Mouse (Mus musculus) neural tube, postnatal 0 days (tissue): ENCODE measurements around the gene Dok7. TPM values are rescaled to one million over a fixed set of nuclear protein-coding genes. Genes with fewer than 3 reads are reported as not detected.

Source experiments
- microRNA-seq: library from miRNA; unstranded; fragments of <30 nt; microRNA quantifications from one replicate; pipeline ENCODE4, GENCODE M21; 2016
- polyA plus RNA-seq: library from polyadenylated mRNA; unstranded; fragments of >200 nt; fragmentation: Nextera tagmentation; extraction: Ambion mirVana; gene quantifications from 2 replicates; pipeline ENCODE4 v1.2.1, GENCODE M21; 2015

Gene Dok7
- polyA plus RNA-seq: 10.3 and 13.5 TPM in 2 replicates

DNA sequence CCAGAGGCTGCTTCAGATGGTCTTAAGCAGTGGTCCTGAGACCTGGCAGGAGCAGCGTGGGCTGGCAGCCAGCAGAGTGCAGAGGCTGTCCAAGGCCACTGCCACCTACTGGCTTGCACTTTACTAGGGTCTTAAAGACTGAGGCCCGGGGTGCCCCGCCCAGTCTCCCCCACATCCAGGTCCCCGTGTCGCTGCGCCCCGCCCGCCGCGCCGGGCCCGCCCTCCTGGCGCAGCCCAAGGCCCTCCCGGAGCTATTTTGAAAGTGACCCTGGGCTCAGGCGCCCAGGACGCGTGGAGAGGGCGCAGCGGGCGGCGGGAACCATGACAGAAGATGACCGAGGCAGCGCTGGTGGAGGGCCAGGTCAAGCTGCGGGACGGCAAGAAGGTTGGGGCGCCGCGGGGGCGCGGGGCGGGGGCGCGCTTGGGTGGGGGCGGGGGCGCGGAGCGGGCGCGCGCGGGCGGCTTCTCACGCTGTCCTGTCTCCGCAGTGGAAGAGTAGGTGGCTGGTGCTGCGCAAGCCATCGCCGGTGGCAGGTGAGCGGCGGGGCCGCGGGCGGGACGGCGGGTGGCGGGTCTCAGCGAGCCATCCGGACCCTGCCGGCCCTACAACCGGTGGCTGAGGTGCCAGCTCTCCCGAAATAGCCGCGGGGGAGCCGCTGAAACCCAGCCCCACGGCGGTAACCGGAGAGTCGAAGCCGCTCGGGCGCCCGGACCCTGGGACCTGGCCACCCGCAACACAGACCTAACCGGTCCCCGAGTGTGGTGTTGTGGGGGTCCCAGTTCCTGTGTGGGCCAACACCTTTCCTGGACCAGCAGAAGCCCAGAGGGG lies at the start of gene Dok7:
Dok7 (plus strand) TSS at position 163 of the 829 bp plus-strand sequence.

DNA sequence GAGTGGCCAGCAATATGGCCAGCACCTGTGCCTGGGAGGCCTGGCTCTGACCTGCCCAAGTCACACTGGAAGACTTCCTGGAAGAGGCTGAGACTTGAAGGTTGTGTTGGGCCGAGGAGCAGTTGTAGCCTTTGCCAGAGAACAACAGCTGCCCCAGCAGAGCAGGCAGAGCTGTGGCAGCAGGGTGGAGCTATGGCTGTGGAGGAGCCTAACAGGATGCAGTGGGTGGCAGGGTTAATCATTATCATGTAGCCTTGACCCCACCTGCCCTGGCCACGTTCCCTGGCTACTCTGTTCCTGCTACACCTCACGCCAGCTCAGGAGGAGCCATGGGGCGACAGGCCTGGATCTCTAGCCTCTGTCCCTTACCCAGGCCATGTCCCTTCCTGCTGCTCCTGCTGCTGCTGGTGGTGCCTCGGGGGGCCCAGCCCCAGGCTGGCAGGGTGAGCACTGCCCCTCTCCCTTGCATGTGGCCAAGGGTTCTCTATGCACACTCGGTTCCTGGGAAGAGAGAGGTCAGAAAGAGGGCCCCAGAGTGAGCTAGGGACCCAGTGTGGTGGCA lies 15.2 kb upstream of the Dok7 start, which contains the start of gene Hgfac:
Hgfac (plus strand) TSS at position 242 of the 562 bp plus-strand sequence.

DNA sequence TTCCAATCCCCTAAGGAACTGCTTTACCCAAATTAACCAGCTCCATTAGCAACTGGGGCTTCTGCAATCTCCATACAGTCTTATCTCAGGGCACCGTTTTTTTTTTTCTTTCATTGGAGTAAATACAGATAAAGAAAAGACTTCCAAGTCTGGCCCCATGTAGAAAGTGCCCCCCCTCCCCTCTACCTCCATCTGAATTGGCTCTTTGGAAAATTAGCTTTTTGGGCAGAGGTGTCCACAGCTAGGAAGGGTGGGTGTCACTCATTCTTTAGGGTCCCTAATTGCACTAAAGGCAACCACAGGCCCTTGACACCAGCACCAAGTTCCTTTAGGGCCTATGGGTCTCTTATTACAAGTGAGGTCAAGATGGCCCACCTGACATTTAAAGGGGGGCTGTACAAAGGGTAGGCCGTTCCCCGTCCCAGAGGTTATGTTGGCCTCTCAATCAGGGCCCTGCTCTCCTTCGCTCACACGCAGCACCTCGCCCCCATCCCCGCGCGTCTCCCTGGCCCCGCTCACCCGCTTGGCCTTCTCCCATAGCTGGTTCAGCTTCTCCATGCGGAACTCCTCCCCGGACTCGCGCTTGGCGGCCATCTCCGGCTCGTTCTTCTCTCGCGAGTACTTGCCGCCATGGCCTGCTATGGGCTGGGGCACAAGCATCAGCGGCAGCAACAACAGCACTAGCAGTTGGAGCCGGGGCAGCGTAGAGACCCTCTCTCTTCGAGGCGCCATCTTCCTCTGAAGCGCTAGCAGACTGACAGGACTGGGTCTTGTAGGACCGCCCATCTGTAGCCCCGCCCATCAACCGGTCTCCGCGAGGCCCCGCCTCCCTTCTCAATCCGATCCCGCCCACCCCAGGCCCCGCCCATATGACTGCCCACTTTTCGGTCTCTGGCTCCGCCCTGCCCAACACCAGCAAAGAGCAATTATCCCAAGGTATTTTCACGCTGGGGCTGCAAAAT lies 48.7 kb downstream of the Dok7 start, which contains the start of gene Lrpap1:
Lrpap1 (minus strand) TSS at position 807 of the 962 bp plus-strand sequence.

Small RNA genes lying within 50 kb of the gene (microRNA-seq; reads per million reads assigned to microRNA genes)
- gene Mir3097: 4.4 reads per million, percentile 7 among the genes with 10 or more reads in this experiment

Other genes with a start within 250 kb of the Dok7 start
- gene Msantd1, start 148.8 kb upstream of the Dok7 start, polyA plus RNA-seq: 6.6 TPM in 2 replicates
- gene Rgs12, start 107.3 kb upstream of the Dok7 start, polyA plus RNA-seq: 29.3 and 30.7 TPM in 2 replicates
- gene Hgfac, start 15.3 kb upstream of the Dok7 start, polyA plus RNA-seq: 0.28 TPM in 1 of 2 replicates, not detected in the other
- gene Lrpap1, start 49.0 kb downstream of the Dok7 start, polyA plus RNA-seq: 177 and 195 TPM in 2 replicates
- gene Adra2c, start 221.6 kb downstream of the Dok7 start, polyA plus RNA-seq: 2.7 and 3.6 TPM in 2 replicates